Mouse (Mus musculus) MEL (cell line): ENCODE measurements at regions not wholly inside any gene's neighbourhood (a gene's known extent, or its start where the extent isn't known, plus 50 kb on each side); places are given as distances from the start of the nearest gene placed in this dataset.
A peak's percentile ranks its signal among the peaks of the same experiment; 100 is the strongest.

Experiments used
- DNase-seq: peaks from one replicate; pipeline ENCODE4 v3.0.0; 2011; ENCODE audit warnings: low read depth, low spot score
- H3K27ac ChIP-seq: 2 replicates; pipeline ENCODE4 v1.5.1; 2012; ENCODE audit warnings: low read depth, mild to moderate bottlenecking, control low read depth, low read length, moderate library complexity; ENCODE audit not compliant: control insufficient read depth
- H3K27me3 ChIP-seq, 2 experiments: fragments of 150-350 bp in 1 of 2; sonication (generic) in 1 of 2; 2 replicates each; pipeline ENCODE4 v1.6.1; 2012; ENCODE audit warnings: low read length in 2 of 2, mild to moderate bottlenecking in 2 of 2, improper control_type of control experiment in 1 of 2, moderate library complexity in 1 of 2; ENCODE audit not compliant: insufficient read depth in 2 of 2, control insufficient read depth in 1 of 2
- H3K36me3 ChIP-seq, 2 experiments: 2 replicates each; pipeline ENCODE4 v1.6.1; 2012 to 2014; ENCODE audit warnings: low read length in 2 of 2, improper control_type of control experiment in 1 of 2, inconsistent platforms in 1 of 2, mild to moderate bottlenecking in 1 of 2; ENCODE audit not compliant: insufficient read depth in 2 of 2, control insufficient read depth in 1 of 2
- H3K4me1 ChIP-seq, 2 experiments: fragments of 150-350 bp in 1 of 2; sonication (generic) in 1 of 2; 2 replicates each; pipeline ENCODE4 v1.6.1; 2012; ENCODE audit warnings: low read length in 2 of 2, improper control_type of control experiment in 1 of 2, mild to moderate bottlenecking in 1 of 2; ENCODE audit not compliant: insufficient read depth in 2 of 2, control insufficient read depth in 1 of 2
- H3K4me3 ChIP-seq, 2 experiments: fragments of 150-350 bp in 1 of 2; sonication (generic) in 1 of 2; 2 replicates each; pipeline ENCODE4 v1.5.1; 2012; ENCODE audit warnings: low read depth in 2 of 2, low read length in 2 of 2, mild to moderate bottlenecking in 2 of 2, moderate library complexity in 2 of 2, control low read depth in 1 of 2, improper control_type of control experiment in 1 of 2; ENCODE audit not compliant: control insufficient read depth in 1 of 2, insufficient read depth in 1 of 2
- H3K79me2 ChIP-seq: 2 replicates; pipeline ENCODE4 v1.6.1; 2012; ENCODE audit warnings: mild to moderate bottlenecking, low read length, moderate library complexity; ENCODE audit not compliant: control insufficient read depth, poor library complexity, insufficient read depth
- H3K9ac ChIP-seq: 2 replicates; pipeline ENCODE4 v1.6.1; 2012; ENCODE audit warnings: low read depth, mild to moderate bottlenecking, control low read depth, low read length, moderate library complexity; ENCODE audit not compliant: control insufficient read depth, poor library complexity, severe bottlenecking
- H3K9me3 ChIP-seq: fragments of 150-350 bp; sonication (generic); replicated peaks from 2 replicates; pipeline ENCODE4 v1.6.1; 2012; ENCODE audit warnings: mild to moderate bottlenecking, low read length, improper control_type of control experiment, moderate library complexity; ENCODE audit not compliant: insufficient read depth
- CHD1 ChIP-seq: IDR thresholded peaks from 2 replicates; pipeline ENCODE4 v1.6.1; 2012; ENCODE audit warnings: low read depth, mild to moderate bottlenecking, inconsistent platforms, low read length, improper control_type of control experiment
- CHD2 ChIP-seq: IDR thresholded peaks from 2 replicates; pipeline ENCODE4 v1.6.1; 2011; ENCODE audit warnings: low read length, improper control_type of control experiment
- E2F4 ChIP-seq: IDR thresholded peaks from 2 replicates; pipeline ENCODE4 v1.6.1; 2011; ENCODE audit warnings: low read depth, low read length, improper control_type of control experiment, borderline replicate concordance
- ELF1 ChIP-seq: IDR thresholded peaks from 2 replicates; pipeline ENCODE4 v1.6.1; 2014; ENCODE audit warnings: low read depth, mild to moderate bottlenecking, inconsistent platforms, low read length, improper control_type of control experiment, moderate library complexity
- ETS1 ChIP-seq: IDR thresholded peaks from 2 replicates; pipeline ENCODE4 v1.6.1; 2012; ENCODE audit warnings: low read depth, mild to moderate bottlenecking, inconsistent platforms, low read length, improper control_type of control experiment, moderate library complexity
- GABPA ChIP-seq: IDR thresholded peaks from 2 replicates; pipeline ENCODE4 v1.6.1; 2012; ENCODE audit warnings: low read depth, mild to moderate bottlenecking, inconsistent platforms, low read length, improper control_type of control experiment, moderate library complexity
- GATA1 ChIP-seq: IDR thresholded peaks from 2 replicates; pipeline ENCODE4 v1.6.1; 2011; ENCODE audit warnings: low read depth, low read length, improper control_type of control experiment
- KAT2A ChIP-seq: conservative IDR thresholded peaks from 2 replicates; pipeline ENCODE4 v1.6.1; 2012; ENCODE audit warnings: low read depth, low read length, improper control_type of control experiment, inconsistent platforms
- MAFK ChIP-seq: IDR thresholded peaks from 2 replicates; pipeline ENCODE4 v1.6.1; 2011; ENCODE audit warnings: low read depth, mild to moderate bottlenecking, low read length, improper control_type of control experiment, borderline replicate concordance
- MAX ChIP-seq: IDR thresholded peaks from 2 replicates; pipeline ENCODE4 v1.6.1; 2011; ENCODE audit warnings: low read length, improper control_type of control experiment
- MAZ ChIP-seq: IDR thresholded peaks from 2 replicates; pipeline ENCODE4 v1.6.1; 2012; ENCODE audit warnings: low read depth, mild to moderate bottlenecking, inconsistent platforms, low read length, improper control_type of control experiment
- MEF2A ChIP-seq: IDR thresholded peaks from 2 replicates; pipeline ENCODE4 v1.6.1; 2014; ENCODE audit warnings: low read depth, mild to moderate bottlenecking, inconsistent platforms, low read length, improper control_type of control experiment; ENCODE audit not compliant: poor library complexity, insufficient replicate concordance, severe bottlenecking; ENCODE audit errors: extremely low read depth
- MXI1 ChIP-seq: IDR thresholded peaks from 2 replicates; pipeline ENCODE4 v1.6.1; 2011; ENCODE audit warnings: mild to moderate bottlenecking, low read depth, low read length, improper control_type of control experiment
- MYB ChIP-seq: IDR thresholded peaks from 2 replicates; pipeline ENCODE4 v1.6.1; 2011; ENCODE audit warnings: mild to moderate bottlenecking, low read depth, low read length, improper control_type of control experiment
- NELFE ChIP-seq: IDR thresholded peaks from 2 replicates; pipeline ENCODE4 v1.6.1; 2011; ENCODE audit warnings: low read depth, low read length, improper control_type of control experiment
- NRF1 ChIP-seq: IDR thresholded peaks from 2 replicates; pipeline ENCODE4 v1.6.1; 2014; ENCODE audit warnings: low read depth, mild to moderate bottlenecking, inconsistent platforms, low read length, improper control_type of control experiment, moderate library complexity; ENCODE audit not compliant: poor library complexity, insufficient read depth, severe bottlenecking
- POLR2A ChIP-seq, 2 experiments: IDR thresholded peaks; 2 replicates each; pipeline ENCODE4 v1.6.1; 2011 to 2012; ENCODE audit warnings: low read length in 2 of 2, mild to moderate bottlenecking in 2 of 2, control low read depth in 1 of 2, improper control_type of control experiment in 1 of 2, low read depth in 1 of 2, moderate library complexity in 1 of 2; ENCODE audit not compliant: control insufficient read depth in 1 of 2, insufficient read depth in 1 of 2, poor library complexity in 1 of 2
- POLR2AphosphoS2 ChIP-seq: IDR thresholded peaks from 2 replicates; pipeline ENCODE4 v1.6.1; 2011; ENCODE audit warnings: low read length, improper control_type of control experiment
- POLR2AphosphoS5 ChIP-seq: IDR thresholded peaks from 2 replicates; pipeline ENCODE4 v1.6.1; 2012; ENCODE audit warnings: low read depth, borderline replicate concordance, mild to moderate bottlenecking, inconsistent platforms, low read length, moderate library complexity, mixed read lengths
- RAD21 ChIP-seq: IDR thresholded peaks from 2 replicates; pipeline ENCODE4 v1.6.1; 2011; ENCODE audit warnings: mild to moderate bottlenecking, low read depth, low read length, improper control_type of control experiment
- RCOR1 ChIP-seq: IDR thresholded peaks from 2 replicates; pipeline ENCODE4 v1.6.1; 2012; ENCODE audit warnings: low read depth, mild to moderate bottlenecking, inconsistent platforms, low read length, improper control_type of control experiment
- SIN3A ChIP-seq: IDR thresholded peaks from 2 replicates; pipeline ENCODE4 v1.6.1; 2012; ENCODE audit warnings: low read length, improper control_type of control experiment, inconsistent platforms
- SMC3 ChIP-seq: IDR thresholded peaks from 2 replicates; pipeline ENCODE4 v1.6.1; 2011; ENCODE audit warnings: low read depth, low read length, improper control_type of control experiment
- TAL1 ChIP-seq: IDR thresholded peaks from 2 replicates; pipeline ENCODE4 v1.6.1; 2012; ENCODE audit warnings: mild to moderate bottlenecking, inconsistent platforms, low read length, moderate library complexity, mixed read lengths
- TCF12 ChIP-seq: IDR thresholded peaks from 2 replicates; pipeline ENCODE4 v1.6.1; 2014; ENCODE audit warnings: low read depth, mild to moderate bottlenecking, inconsistent platforms, low read length, improper control_type of control experiment, moderate library complexity
- UBTF ChIP-seq: IDR thresholded peaks from 2 replicates; pipeline ENCODE4 v1.6.1; 2012; ENCODE audit warnings: low read depth, mild to moderate bottlenecking, inconsistent platforms, low read length, improper control_type of control experiment, moderate library complexity, borderline replicate concordance; ENCODE audit not compliant: insufficient read depth
- USF1 ChIP-seq: IDR thresholded peaks from 2 replicates; pipeline ENCODE4 v1.6.1; 2014; ENCODE audit warnings: low read depth, mild to moderate bottlenecking, inconsistent platforms, low read length, improper control_type of control experiment, moderate library complexity
- USF2 ChIP-seq, 2 experiments: IDR thresholded peaks; 2 replicates each; pipeline ENCODE4 v1.6.1; 2011 to 2012; ENCODE audit warnings: improper control_type of control experiment in 2 of 2, low read length in 2 of 2, borderline replicate concordance in 1 of 2, inconsistent platforms in 1 of 2, low read depth in 1 of 2, mild to moderate bottlenecking in 1 of 2; ENCODE audit not compliant: insufficient read depth in 1 of 2
- ZC3H11A ChIP-seq: IDR thresholded peaks from 2 replicates; pipeline ENCODE4 v1.6.1; 2012; ENCODE audit warnings: low read depth, mild to moderate bottlenecking, inconsistent platforms, low read length, improper control_type of control experiment
- ZKSCAN1 ChIP-seq: IDR thresholded peaks from 2 replicates; pipeline ENCODE4 v1.6.1; 2012; ENCODE audit warnings: low read depth, mild to moderate bottlenecking, inconsistent platforms, low read length, improper control_type of control experiment, moderate library complexity
- ZMIZ1 ChIP-seq: IDR thresholded peaks from 2 replicates; pipeline ENCODE4 v1.6.1; 2012; ENCODE audit warnings: low read depth, mild to moderate bottlenecking, inconsistent platforms, low read length, improper control_type of control experiment, moderate library complexity
- ZNF384 ChIP-seq: IDR thresholded peaks from 2 replicates; pipeline ENCODE4 v1.6.1; 2012; ENCODE audit warnings: low read depth, mild to moderate bottlenecking, inconsistent platforms, low read length, improper control_type of control experiment

- TF ChIP-seq TCF12 (peak; percentile 73), MAX (no peak), MXI1 (no peak), NRF1 (no peak), GATA1 (0 out of 2 replicates have a peak, but pooled peaks have one; percentile 33), CHD2 (no peak), RAD21 (no peak), ZMIZ1 (no peak), MAZ (no peak), MAFK (no peak), SMC3 (no peak), USF2 (IDR thresholded peaks at IDR 0.05; ENCODE audit: borderline replicate concordance in 1 of 2, insufficient read depth in 1 of 2, low read depth in 1 of 2, low read length in 2 of 2) (no peak), NELFE (no peak), KAT2A (no peak), SIN3A (no peak), MEF2A (peak; percentile 57; the same call in 1 of the 2 replicates), TAL1 (no peak), POLR2AphosphoS5 (no peak)
These were observed 1844.3 kb upstream of the Nudt12 start (continued) for GRCm38 (mm10) chr17:60857445-60857844.

GRCm38 (mm10) chr17:60854659-60855058 lies 1841.5 kb upstream of the Nudt12 start:
- Histone ChIP-seq H3K79me2 (no peaks in the 10 kb centered on the region), H3K4me1 (peaks cover 0 to 6% of the 10 kb centered on the region in 2 experiments; a peak in 2 of 4 replicates), H3K27ac (no peak overlapping the region), H3K9me3 (no peaks in the 10 kb centered on the region), H3K4me3 (no peak overlapping the region), H3K27me3 (no peaks in the 10 kb centered on the region), H3K9ac (no peak overlapping the region), H3K36me3 (peaks cover 0 to 3% of the 10 kb centered on the region in 2 experiments; a peak in 2 of 4 replicates)
- peak; percentile 18 for DNase-seq
- TF ChIP-seq CHD2 (no peak), ETS1 (peak; percentile 65), MYB (no peak), USF1 (no peak), MAZ (no peak), GATA1 (peak; percentile 76), TCF12 (peak; percentile 88), ZC3H11A (no peak), ZNF384 (peak; percentile 32; the same call in 1 of the 2 replicates), E2F4 (no peak), NELFE (no peak), MAFK (peak; percentile 36; the same call in 1 of the 2 replicates), POLR2AphosphoS5 (no peak), RAD21 (no peak), SIN3A (peak; percentile 23; the same call in 1 of the 2 replicates), KAT2A (no peak), RCOR1 (peak; percentile 70), POLR2AphosphoS2 (no peak), CHD1 (no peak), POLR2A (IDR thresholded peaks at IDR 0.05; ENCODE audit: control insufficient read depth in 1 of 2, insufficient read depth in 1 of 2, low read depth in 1 of 2, low read length in 2 of 2, poor library complexity in 1 of 2) (no peak), MEF2A (no peak), ELF1 (no peak), MXI1 (peak; percentile 38; the same call in 1 of the 2 replicates), TAL1 (no peak), UBTF (no peak), MAX (0 out of 2 replicates have a peak, but pooled peaks have one; percentile 33), GABPA (no peak), ZKSCAN1 (no peak)
